Mouse (Mus musculus) T-cell, adult 66 days (primary cell): ENCODE data around the gene Adora1. TPM values are rescaled to one million over a fixed set of nuclear protein-coding genes. Genes with fewer than 3 reads are reported as not detected.

Experiments used
- total RNA-seq, 2 experiments: library from RNA; stranded (reverse); gene quantifications; 3 replicates in 1 of 2; 4 replicates in 1 of 2; pipeline ENCODE4 v1.2.4; 2023

The Adora1 gene
- not detected for total RNA-seq

DNA sequence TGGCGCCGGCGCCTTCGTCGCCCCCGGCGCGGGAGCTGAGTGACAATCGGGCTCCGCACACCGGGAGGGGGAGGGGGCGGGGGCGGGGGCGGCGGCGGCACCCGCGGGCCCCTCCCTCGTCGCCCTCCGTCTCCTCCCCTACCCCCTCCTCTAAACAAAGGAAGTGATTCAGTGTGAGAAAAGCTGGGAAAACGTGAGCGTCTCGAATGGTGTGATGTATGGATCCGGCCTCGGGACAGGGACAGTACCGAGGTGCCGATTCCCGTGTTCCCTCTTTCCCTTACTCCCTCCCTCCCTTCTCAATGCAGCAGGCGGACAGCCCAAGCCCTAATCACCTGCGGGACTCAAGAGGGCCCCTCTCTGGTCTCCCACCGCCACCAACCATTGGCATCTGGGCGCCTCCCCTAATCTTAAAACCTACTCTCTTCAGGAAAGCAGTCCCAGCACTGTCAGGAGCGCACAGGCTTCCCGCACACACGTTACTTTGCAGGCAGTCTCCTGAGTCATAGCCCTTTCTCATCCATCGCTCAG lies at the start of gene Adora1:
Adora1 (minus strand) TSS at position 41 of the 531 bp plus-strand sequence.

GRCm38 (mm10) chr1:134193126-134193525 lies 42.1 kb downstream of the Adora1 start, which contains the start of gene Mybph:
Gene Mybph (plus strand): TSS chr1:134193448.

DNA sequence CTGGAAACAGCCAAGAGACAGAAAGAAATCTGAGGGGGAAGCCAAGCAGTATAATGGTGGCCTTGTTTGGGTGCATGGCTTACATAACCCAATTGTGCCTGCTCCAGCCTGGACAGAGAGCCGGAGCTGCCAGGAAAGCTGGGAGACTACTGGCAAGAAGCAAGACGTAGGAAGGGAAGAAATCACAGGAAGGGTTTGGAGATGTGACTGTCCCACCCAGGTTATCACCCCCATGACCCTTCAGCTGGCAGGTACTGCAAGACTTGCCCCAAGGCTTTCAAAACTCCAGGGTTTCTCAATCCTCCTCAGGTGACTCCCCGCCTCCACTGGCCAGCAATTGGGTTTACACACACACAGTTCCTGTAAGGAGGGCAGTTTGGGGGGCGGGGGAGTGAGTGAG lies 53.2 kb downstream of the Adora1 start, which contains the start of gene Chil1:
Chil1 (plus strand) TSS at position 152 of the 400 bp plus-strand sequence.

Other genes starting within 250 kb of the Adora1 start
- not detected for gene Fmod, start 198.2 kb downstream of the Adora1 start, total RNA-seq
- gene Btg2, start 156.3 kb downstream of the Adora1 start, total RNA-seq, result 100 to 1,000 TPM; 175 to 187 TPM
- gene Chit1, start 124.2 kb downstream of the Adora1 start, total RNA-seq, result not detected
- gene Chil1, start 53.3 kb downstream of the Adora1 start, total RNA-seq, result not detected
- gene Mybph, start 42.0 kb downstream of the Adora1 start, total RNA-seq, result not detected
- not detected for gene Myog, start 54.6 kb upstream of the Adora1 start, total RNA-seq
- gene Ppfia4, start 97.5 kb upstream of the Adora1 start, total RNA-seq, result 1 to 10 TPM in 1 of 2 experiments, under 1 TPM in 1; 0.95 to 1.1 TPM
- gene Tmem183a, start 126.5 kb upstream of the Adora1 start, total RNA-seq, result 10 to 100 TPM; 68.8 to 73.0 TPM
- gene 4933406M09Rik, start 150.5 kb upstream of the Adora1 start, total RNA-seq, result not detected
- 10 to 100 TPM; 12.5 to 14.6 TPM for gene Cyb5r1, start 170.1 kb upstream of the Adora1 start, total RNA-seq
- 10 to 100 TPM; 72.0 to 74.4 TPM for gene Adipor1, start 179.9 kb upstream of the Adora1 start, total RNA-seq
- gene Klhl12, start 220.1 kb upstream of the Adora1 start, total RNA-seq, result 10 to 100 TPM; 38.6 to 43.2 TPM